Mouse (Mus musculus): ENCODE measurements around the gene Fam228a. TPM values are rescaled to one million over a fixed set of nuclear protein-coding genes. Genes with fewer than 3 reads are reported as not detected.
"Not testable (repeated sequence)": the region's sequence is repeated elsewhere in the genome, so short reads cannot be mapped to it uniquely, and the experiment has no call there.

Fam228a gene
- 1.1 and 1.3 TPM in 2 replicates for polyA plus RNA-seq (2014; fragmentation: Nextera tagmentation; extraction: Ambion mirVana)

- no peak within 1 kb of the TSS for H3K9ac ChIP-seq (replicated peaks; ENCODE audit: low read depth, low read length)
- no peaks in the 10 kb centered on the region for H3K9me3 ChIP-seq (ENCODE audit: control insufficient read depth, low read depth, low read length)
- H3K36me3 ChIP-seq (ENCODE audit: control insufficient read depth, insufficient read depth, low read length), result no peaks in the 10 kb centered on the region
- WGBS, result 90% methylated on average over 18 of the region's 18 CpGs
- ATAC-seq (ENCODE audit: insufficient number of reproducible peaks, insufficient read depth, low FRiP score, low read depth), result no peak
- H3K4me2 ChIP-seq (replicated peaks; ENCODE audit: low read depth, low read length), result no peak within 1 kb of the TSS
- no peaks in the 10 kb centered on the region for H3K27me3 ChIP-seq (ENCODE audit: control insufficient read depth, insufficient read depth, low read length)
- no peak within 1 kb of the TSS for H3K27ac ChIP-seq (ENCODE audit: low read length)
- H3K4me1 ChIP-seq (ENCODE audit: control insufficient read depth, insufficient read depth, low read length), result no peaks in the 10 kb centered on the region
- H3K4me3 ChIP-seq (ENCODE audit: low read depth, low read length), result no peak within 1 kb of the TSS
These were observed at the start of gene Fam228a for GRCm38 (mm10) chr12:4738031-4738576. Gene Fam228a (minus strand): TSS chr12:4738430.

- ATAC-seq (ENCODE audit: insufficient number of reproducible peaks, insufficient read depth, low FRiP score, low read depth), result no peak
- Histone ChIP-seq H3K4me3 (ENCODE audit: low read depth, low read length) (no peak overlapping the region), H3K4me1 (ENCODE audit: control insufficient read depth, insufficient read depth, low read length) (no peaks in the 10 kb centered on the region), H3K9ac (replicated peaks; ENCODE audit: low read depth, low read length) (no peak overlapping the region), H3K27ac (ENCODE audit: low read length) (no peak overlapping the region), H3K4me2 (replicated peaks; ENCODE audit: low read depth, low read length) (no peak overlapping the region), H3K9me3 (ENCODE audit: control insufficient read depth, low read depth, low read length) (no peaks in the 10 kb centered on the region), H3K36me3 (ENCODE audit: control insufficient read depth, insufficient read depth, low read length) (no peaks in the 10 kb centered on the region), H3K27me3 (ENCODE audit: control insufficient read depth, insufficient read depth, low read length) (no peaks in the 10 kb centered on the region)
- WGBS, result 62% methylated on average over 2 of the region's 2 CpGs
These were observed 46.2 kb upstream of the Fam228a start for GRCm38 (mm10) chr12:4784466-4784865.

GRCm38 (mm10) chr12:4783598-4783997 lies 45.4 kb upstream of the Fam228a start:
- Histone ChIP-seq H3K27ac (ENCODE audit: low read length) (no peak overlapping the region), H3K4me2 (replicated peaks; ENCODE audit: low read depth, low read length) (no peak overlapping the region), H3K4me1 (ENCODE audit: control insufficient read depth, insufficient read depth, low read length) (no peaks in the 10 kb centered on the region), H3K36me3 (ENCODE audit: control insufficient read depth, insufficient read depth, low read length) (no peaks in the 10 kb centered on the region), H3K9me3 (ENCODE audit: control insufficient read depth, low read depth, low read length) (no peaks in the 10 kb centered on the region), H3K9ac (replicated peaks; ENCODE audit: low read depth, low read length) (no peak overlapping the region), H3K4me3 (ENCODE audit: low read depth, low read length) (no peak overlapping the region), H3K27me3 (ENCODE audit: control insufficient read depth, insufficient read depth, low read length) (no peaks in the 10 kb centered on the region)
- 65% methylated on average over 5 of the region's 5 CpGs for WGBS
- ATAC-seq (ENCODE audit: insufficient number of reproducible peaks, insufficient read depth, low FRiP score, low read depth), result no peak

GRCm38 (mm10) chr12:4781725-4782404 lies 43.6 kb upstream of the Fam228a start:
- H3K4me2 ChIP-seq (replicated peaks; ENCODE audit: low read depth, low read length); ATAC-seq (ENCODE audit: insufficient number of reproducible peaks, insufficient read depth, low FRiP score, low read depth); H3K4me1 ChIP-seq (ENCODE audit: control insufficient read depth, insufficient read depth, low read length); H3K4me3 ChIP-seq (ENCODE audit: low read depth, low read length); H3K27ac ChIP-seq (ENCODE audit: low read length); H3K9me3 ChIP-seq (ENCODE audit: control insufficient read depth, low read depth, low read length); H3K9ac ChIP-seq (replicated peaks; ENCODE audit: low read depth, low read length); H3K27me3 ChIP-seq (ENCODE audit: control insufficient read depth, insufficient read depth, low read length); H3K36me3 ChIP-seq (ENCODE audit: control insufficient read depth, insufficient read depth, low read length): not testable (repeated sequence)
- WGBS, result 88% methylated on average over 9 of the region's 9 CpGs

GRCm38 (mm10) chr12:4781270-4781669 lies 43.0 kb upstream of the Fam228a start:
- no peak for ATAC-seq (ENCODE audit: insufficient number of reproducible peaks, insufficient read depth, low FRiP score, low read depth)
- no peak overlapping the region for H3K4me2 ChIP-seq (replicated peaks; ENCODE audit: low read depth, low read length)
- WGBS, result 89% methylated on average over 1 of the region's 1 CpGs
- no peak overlapping the region for H3K4me3 ChIP-seq (ENCODE audit: low read depth, low read length)
- H3K9me3 ChIP-seq (ENCODE audit: control insufficient read depth, low read depth, low read length), result no peaks in the 10 kb centered on the region
- no peak overlapping the region for H3K9ac ChIP-seq (replicated peaks; ENCODE audit: low read depth, low read length)
- no peaks in the 10 kb centered on the region for H3K36me3 ChIP-seq (ENCODE audit: control insufficient read depth, insufficient read depth, low read length)
- no peak overlapping the region for H3K27ac ChIP-seq (ENCODE audit: low read length)
- no peaks in the 10 kb centered on the region for H3K4me1 ChIP-seq (ENCODE audit: control insufficient read depth, insufficient read depth, low read length)
- no peaks in the 10 kb centered on the region for H3K27me3 ChIP-seq (ENCODE audit: control insufficient read depth, insufficient read depth, low read length)

GRCm38 (mm10) chr12:4780245-4780644 lies 42.0 kb upstream of the Fam228a start:
- Histone ChIP-seq H3K9ac (replicated peaks; ENCODE audit: low read depth, low read length) (no peak overlapping the region), H3K9me3 (ENCODE audit: control insufficient read depth, low read depth, low read length) (no peaks in the 10 kb centered on the region), H3K27ac (ENCODE audit: low read length) (no peak overlapping the region), H3K4me1 (ENCODE audit: control insufficient read depth, insufficient read depth, low read length) (no peaks in the 10 kb centered on the region), H3K4me2 (replicated peaks; ENCODE audit: low read depth, low read length) (no peak overlapping the region), H3K36me3 (ENCODE audit: control insufficient read depth, insufficient read depth, low read length) (no peaks in the 10 kb centered on the region), H3K4me3 (ENCODE audit: low read depth, low read length) (no peak overlapping the region), H3K27me3 (ENCODE audit: control insufficient read depth, insufficient read depth, low read length) (no peaks in the 10 kb centered on the region)
- WGBS, result 53% methylated on average over 2 of the region's 2 CpGs
- ATAC-seq (ENCODE audit: insufficient number of reproducible peaks, insufficient read depth, low FRiP score, low read depth), result no peak

GRCm38 (mm10) chr12:4777734-4778133 lies 39.5 kb upstream of the Fam228a start:
- Histone ChIP-seq H3K9me3 (ENCODE audit: control insufficient read depth, low read depth, low read length) (no peaks in the 10 kb centered on the region), H3K4me2 (replicated peaks; ENCODE audit: low read depth, low read length) (no peak overlapping the region), H3K4me3 (ENCODE audit: low read depth, low read length) (no peak overlapping the region), H3K36me3 (ENCODE audit: control insufficient read depth, insufficient read depth, low read length) (no peaks in the 10 kb centered on the region), H3K9ac (replicated peaks; ENCODE audit: low read depth, low read length) (no peak overlapping the region), H3K4me1 (ENCODE audit: control insufficient read depth, insufficient read depth, low read length) (no peaks in the 10 kb centered on the region), H3K27me3 (ENCODE audit: control insufficient read depth, insufficient read depth, low read length) (no peaks in the 10 kb centered on the region), H3K27ac (ENCODE audit: low read length) (no peak overlapping the region)
- WGBS, result 87% methylated on average over 6 of the region's 6 CpGs
- no peak for ATAC-seq (ENCODE audit: insufficient number of reproducible peaks, insufficient read depth, low FRiP score, low read depth)

- no peaks in the 10 kb centered on the region for H3K27me3 ChIP-seq (ENCODE audit: control insufficient read depth, insufficient read depth, low read length)
- no peak overlapping the region for H3K27ac ChIP-seq (ENCODE audit: low read length)
- 65% methylated on average over 9 of the region's 9 CpGs for WGBS
- H3K4me1 ChIP-seq (ENCODE audit: control insufficient read depth, insufficient read depth, low read length), result no peaks in the 10 kb centered on the region
- no peak for ATAC-seq (ENCODE audit: insufficient number of reproducible peaks, insufficient read depth, low FRiP score, low read depth)
- H3K36me3 ChIP-seq (ENCODE audit: control insufficient read depth, insufficient read depth, low read length), result no peaks in the 10 kb centered on the region
- no peak overlapping the region for H3K9ac ChIP-seq (replicated peaks; ENCODE audit: low read depth, low read length)
- no peak overlapping the region for H3K4me2 ChIP-seq (replicated peaks; ENCODE audit: low read depth, low read length)
- no peaks in the 10 kb centered on the region for H3K9me3 ChIP-seq (ENCODE audit: control insufficient read depth, low read depth, low read length)
- H3K4me3 ChIP-seq (ENCODE audit: low read depth, low read length), result no peak overlapping the region
These were observed 37.3 kb upstream of the Fam228a start for GRCm38 (mm10) chr12:4775588-4775949.

Measured in stomach, embryonic 14.5 days (tissue).